Mouse (Mus musculus) kidney, adult 2 months (tissue): ENCODE data around the gene Orc2. TPM values are rescaled to one million over a fixed set of nuclear protein-coding genes. Genes with fewer than 3 reads are reported as not detected.

Source experiments
- DNase-seq: peaks from one replicate; pipeline ENCODE4 v3.0.0; 2021
- H3K27ac ChIP-seq: fragments of 200-500 bp; 2 replicates; pipeline ENCODE4 v1.5.1; 2012; ENCODE audit warnings: low read depth, low read length, control low read depth, inconsistent platforms; ENCODE audit not compliant: insufficient read depth
- H3K27me3 ChIP-seq: fragments of 200-500 bp; replicated peaks from 2 replicates; pipeline ENCODE4 v1.6.1; 2012; ENCODE audit warnings: mild to moderate bottlenecking, moderate library complexity, low read length, inconsistent platforms; ENCODE audit not compliant: control insufficient read depth, insufficient read depth
- H3K36me3 ChIP-seq: fragments of 200-500 bp; 2 replicates; pipeline ENCODE4 v1.6.1; 2012; ENCODE audit warnings: mild to moderate bottlenecking, moderate library complexity, low read length, inconsistent platforms; ENCODE audit not compliant: control insufficient read depth, insufficient read depth
- H3K4me1 ChIP-seq: fragments of 200-500 bp; 2 replicates; pipeline ENCODE4 v1.6.1; 2011; ENCODE audit warnings: low read length; ENCODE audit not compliant: control insufficient read depth, insufficient read depth
- H3K4me3 ChIP-seq: fragments of 200-500 bp; 2 replicates; pipeline ENCODE4 v1.5.1; 2011; ENCODE audit warnings: mild to moderate bottlenecking, low read depth, low read length, control low read depth; ENCODE audit not compliant: insufficient read depth
- CTCF ChIP-seq: fragments of 200-500 bp; conservative IDR thresholded peaks from 2 replicates; pipeline ENCODE4 v1.5.1; 2011; ENCODE audit warnings: low read depth, mild to moderate bottlenecking, control low read depth, low read length, moderate library complexity, mixed read lengths; ENCODE audit not compliant: insufficient read depth, insufficient read length
- POLR2A ChIP-seq: fragments of 200-500 bp; IDR thresholded peaks from one replicate; pipeline ENCODE4 v1.6.1; 2011; ENCODE audit warnings: low read depth, low read length, control low read depth
- WGBS: fragments of 180-500 bp; shearing (Covaris S2); methylation state at CpG from one replicate; pipeline ENCODE4 v1.1.7; 2018; 5-methylcytosine and 5-hydroxymethylcytosine counted together
- polyA plus RNA-seq: library from polyadenylated mRNA; depleted of rRNA; stranded (reverse); fragments of >200 nt; gene quantifications from 2 replicates; pipeline ENCODE4 v1.2.3, GENCODE M21; 2012; rRNA removed

Orc2 gene
- 7.0 and 8.7 TPM in 2 replicates for polyA plus RNA-seq

- Histone ChIP-seq H3K27ac (no peak within 1 kb of the TSS; the same call in 1 of the 2 replicates), H3K4me1 (peaks cover 5% of the 10 kb centered on the region; the same call in 1 of the 2 replicates), H3K4me3 (peak within 1 kb of the TSS; percentile 64), H3K36me3 (no peaks in the 10 kb centered on the region; the same call in 1 of the 2 replicates), H3K27me3 (no peaks in the 10 kb centered on the region)
- peak; percentile 96 for DNase-seq
- peak; percentile 11 for TF ChIP-seq POLR2A
- no peak for TF ChIP-seq CTCF
- under 1% methylated on average over 64 of the region's 64 CpGs for WGBS
Measured at GRCm38 (mm10) chr1:58504577-58505254, at the start of gene Orc2. TSS of gene Orc2 (minus strand) at chr1:58505109.

GRCm38 (mm10) chr1:58541386-58541785 is 36.5 kb upstream of the Orc2 start:
- WGBS = 67% methylated on average over 1 of the region's 1 CpGs
- DNase-seq = no peak
- no peaks in the 10 kb centered on the region for H3K4me1 ChIP-seq
- TF ChIP-seq CTCF (no peak), POLR2A (no peak)
- H3K4me3 ChIP-seq = no peak overlapping the region
- H3K27ac ChIP-seq = no peak overlapping the region
- no peaks in the 10 kb centered on the region for H3K27me3 ChIP-seq
- H3K36me3 ChIP-seq = peaks cover 8% of the 10 kb centered on the region

GRCm38 (mm10) chr1:58507249-58507648 is 2.3 kb upstream of the Orc2 start:
- DNase-seq = no peak
- Histone ChIP-seq H3K36me3 (no peaks in the 10 kb centered on the region; the same call in 1 of the 2 replicates), H3K4me1 (peaks cover 5% of the 10 kb centered on the region; the same call in 1 of the 2 replicates), H3K4me3 (no peak overlapping the region), H3K27ac (no peak overlapping the region), H3K27me3 (no peaks in the 10 kb centered on the region)
- TF ChIP-seq POLR2A (no peak), CTCF (no peak)
- 95% methylated on average over 3 of the region's 3 CpGs for WGBS

GRCm38 (mm10) chr1:58503793-58504370 is 1.0 kb downstream of the Orc2 start:
- Histone ChIP-seq H3K4me3 (peak overlapping the region; percentile 64), H3K27me3 (no peaks in the 10 kb centered on the region), H3K27ac (no peak overlapping the region), H3K4me1 (peaks cover 5% of the 10 kb centered on the region; the same call in 1 of the 2 replicates), H3K36me3 (no peaks in the 10 kb centered on the region; the same call in 1 of the 2 replicates)
- WGBS = 22% methylated on average over 9 of the region's 9 CpGs
- no peak for DNase-seq
- TF ChIP-seq POLR2A (no peak), CTCF (no peak)

- no peak for TF ChIP-seq CTCF
- no peak for TF ChIP-seq POLR2A
- no peak for DNase-seq
- H3K27me3 ChIP-seq = no peaks in the 10 kb centered on the region
- H3K27ac ChIP-seq = no peak overlapping the region
- no peak overlapping the region for H3K4me3 ChIP-seq
- H3K4me1 ChIP-seq = peaks cover 5% of the 10 kb centered on the region; the same call in 1 of the 2 replicates
- H3K36me3 ChIP-seq = no peaks in the 10 kb centered on the region; the same call in 1 of the 2 replicates
Measured at GRCm38 (mm10) chr1:58503134-58503533, 1.8 kb downstream of the Orc2 start.

GRCm38 (mm10) chr1:58498758-58499157 is 6.2 kb downstream of the Orc2 start:
- H3K36me3 ChIP-seq = no peaks in the 10 kb centered on the region; the same call in 1 of the 2 replicates
- DNase-seq = no peak
- H3K4me1 ChIP-seq = peaks cover 1% of the 10 kb centered on the region; the same call in 1 of the 2 replicates
- no peak overlapping the region for H3K4me3 ChIP-seq
- no peak for TF ChIP-seq CTCF
- no peak for TF ChIP-seq POLR2A
- 100% methylated on average over 1 of the region's 1 CpGs for WGBS
- no peak overlapping the region for H3K27ac ChIP-seq
- no peaks in the 10 kb centered on the region for H3K27me3 ChIP-seq

GRCm38 (mm10) chr1:58497678-58498077 is 7.2 kb downstream of the Orc2 start:
- 93% methylated on average over 4 of the region's 4 CpGs for WGBS
- TF ChIP-seq POLR2A (no peak), CTCF (no peak)
- H3K27me3 ChIP-seq = no peaks in the 10 kb centered on the region
- H3K36me3 ChIP-seq = no peaks in the 10 kb centered on the region; the same call in 1 of the 2 replicates
- H3K27ac ChIP-seq = no peak overlapping the region
- no peak overlapping the region for H3K4me3 ChIP-seq
- H3K4me1 ChIP-seq = no peaks in the 10 kb centered on the region
- no peak for DNase-seq
